Mouse (Mus musculus): ENCODE data around the gene Eif2d.

DNA sequence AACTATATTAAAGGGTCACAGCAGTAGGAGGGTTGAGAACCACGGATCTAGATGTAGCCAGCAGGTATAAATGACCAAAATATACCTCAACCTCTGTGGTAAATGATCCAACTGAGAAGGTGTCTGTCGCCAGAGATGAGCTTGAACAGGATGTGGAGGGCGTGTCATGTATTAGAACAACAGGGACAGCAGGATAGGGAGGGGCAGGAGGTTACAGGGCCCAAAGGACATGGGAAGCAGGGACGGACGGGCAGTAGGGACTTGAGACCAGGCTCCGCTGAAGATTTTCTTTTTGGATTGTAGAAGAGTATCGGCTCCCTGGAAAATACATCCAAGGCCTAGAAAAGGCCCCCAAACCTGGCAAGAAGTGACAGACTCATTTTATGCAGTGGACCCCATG, 20.0 kb downstream of the Eif2d start:
- no peak for TF ChIP-seq CTCF (IDR thresholded peaks at IDR 0.05; ENCODE audit: borderline replicate concordance, insufficient read depth, low read depth, low read length)
- TF ChIP-seq POLR2A (IDR thresholded peaks at IDR 0.05; ENCODE audit: borderline replicate concordance, insufficient read depth, low read length) = no peak
